ENCODE assay signal across 8 mouse cellular contexts in genomic region chr5:123930508-123930989, GRCm38 (mm10). TPM values are rescaled to one million over a fixed set of nuclear protein-coding genes. Genes with fewer than 3 reads are reported as not detected.
DNase-seq lines count a peak whose midpoint lies in the region; ATAC-seq lines count a peak whose summit lies in the region.

Gene Ccdc62, plus strand, starts transcription at chr5:123930679.

- H3K9me3 ChIP-seq in hindbrain, embryonic 16.5 days (ENCODE audit: control insufficient read depth, low read length) = no peaks in the 10 kb centered on the region

- peak within 1 kb of the TSS; percentile 63 for H3K4me2 ChIP-seq in hindbrain, embryonic 16.5 days (ENCODE audit: low read length)

- peak; percentile 91 for DNase-seq in T-cell, adult 2 months (ENCODE audit: low spot score)
- peak; percentile 92 to 95 for DNase-seq in cerebellum, postnatal 36 days
- peak; percentile 93 for DNase-seq in gastrocnemius, adult 18-20 months (ENCODE audit: low spot score)
- peak; percentile 91 to 92 for DNase-seq in left cerebral cortex, adult 18-20 months (ENCODE audit: low spot score in 2 of 2)
- DNase-seq in right cerebral cortex, adult 18-20 months = peak; percentile 94
- peak; percentile 78 for DNase-seq in urinary bladder, postnatal 10 days (ENCODE audit: low spot score)

- H3K4me3 ChIP-seq in hindbrain, embryonic 16.5 days (ENCODE audit: low read length) = peak within 1 kb of the TSS; percentile 81
- H3K4me3 ChIP-seq in macrophage (ENCODE audit: inconsistent target) = peak within 1 kb of the TSS; percentile 52

- no peaks in the 10 kb centered on the region for H3K4me1 ChIP-seq in hindbrain, embryonic 16.5 days (ENCODE audit: control insufficient read depth, insufficient read depth, low read depth, low read length)

- H3K27ac ChIP-seq in hindbrain, embryonic 16.5 days (ENCODE audit: low read depth, low read length) = peak within 1 kb of the TSS; percentile 88
- H3K27ac ChIP-seq in macrophage = peak within 1 kb of the TSS; percentile 45; the same call in 1 of the 2 replicates

- no peaks in the 10 kb centered on the region for H3K79me2 ChIP-seq in macrophage (ENCODE audit: inconsistent target)

- under 1% methylated on average over 56 of the region's 56 CpGs for WGBS in hindbrain, embryonic 16.5 days
- WGBS in macrophage (ENCODE audit: missing documents) = 0% methylated on average over 56 of the region's 56 CpGs

- H3K36me3 ChIP-seq in hindbrain, embryonic 16.5 days (ENCODE audit: control insufficient read depth, insufficient read depth, low read length) = peaks cover 20% of the 10 kb centered on the region
- peaks cover 21% of the 10 kb centered on the region for H3K36me3 ChIP-seq in macrophage (ENCODE audit: inconsistent target)

- ATAC-seq in hindbrain, embryonic 16.5 days = peak; percentile 99

- H3K27me3 ChIP-seq in hindbrain, embryonic 16.5 days (replicated peaks; ENCODE audit: control insufficient read depth, insufficient read depth, low read length) = no peaks in the 10 kb centered on the region

- H3K9ac ChIP-seq in hindbrain, embryonic 16.5 days (ENCODE audit: low read depth, low read length) = peak within 1 kb of the TSS; percentile 95

RNA-seq across cellular contexts. Expression of gene Ccdc62, which starts in this region (rescaled TPM):
- 1 to 10 TPM; 1.4 to 1.6 TPM for total RNA-seq in gastrocnemius, adult 18-20 months (2021)
- 4.2 and 5.7 TPM in 2 replicates for polyA plus RNA-seq in hindbrain, embryonic 16.5 days (2015; fragmentation: Nextera tagmentation; extraction: Ambion mirVana)
- total RNA-seq in left cerebral cortex, adult 18-20 months (2021) = 1 to 10 TPM; 2.5 to 2.7 TPM
- 10 to 100 TPM in 17 of 26 experiments, 1 to 10 TPM in 9; 4.2 to 19.4 (median 11.4) TPM for total RNA-seq in macrophage (2018; cell fraction: chromatin; rRNA removed)
- total RNA-seq in macrophage (2018; cell fraction: cytosol; rRNA removed) = 1 to 10 TPM in 22 of 26 experiments, under 1 TPM in 4; 0.81 to 1.8 (median 1.2) TPM
- total RNA-seq in macrophage (2018; cell fraction: nucleus; rRNA removed) = 10 to 100 TPM in 6 of 26 experiments, 1 to 10 TPM in 20; 3.0 to 17.2 (median 8.2) TPM
- 0.93 to 1.7 TPM (median 1.1 TPM) in 3 replicates for polyA plus RNA-seq in macrophage (2018)

Comparison
In these comparisons a context has a peak if more than half of its experiments do, and no peak if none do; other contexts are left out.
1. Peak in every context shown above with its lines: DNase-seq, ATAC-seq, H3K4me3 ChIP-seq and H3K27ac ChIP-seq.